Mouse (Mus musculus) lung, postnatal 10 days (tissue): ENCODE results near the gene Slc35f4.

Experiments
- DNase-seq: peaks from one replicate; pipeline ENCODE4 v3.0.0; 2021

Slc35f4 gene

DNA sequence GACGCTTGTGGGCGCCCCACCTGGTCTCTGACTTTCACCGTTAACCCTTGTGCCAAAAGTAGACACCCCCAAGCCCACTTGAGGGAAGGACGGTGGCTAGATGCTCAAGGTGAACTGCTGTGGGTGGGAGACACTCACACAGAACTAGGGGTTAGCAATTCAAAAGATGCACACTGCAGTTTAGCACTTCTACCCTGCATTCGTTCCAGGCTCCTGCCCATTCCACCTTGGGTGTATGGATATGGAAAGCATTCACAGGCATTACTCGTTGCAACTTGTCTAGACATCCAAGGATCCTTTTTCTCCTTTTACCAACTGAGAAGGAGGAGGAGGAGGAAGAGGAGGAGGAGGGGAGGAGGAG lies at the start of gene Slc35f4:
Slc35f4 (minus strand) TSS at position 116 of the 361 bp plus-strand sequence.
- no peak for DNase-seq

GRCm38 (mm10) chr14:49568369-49568768 lies 42.5 kb upstream of the Slc35f4 start:
- DNase-seq: no peak

DNA sequence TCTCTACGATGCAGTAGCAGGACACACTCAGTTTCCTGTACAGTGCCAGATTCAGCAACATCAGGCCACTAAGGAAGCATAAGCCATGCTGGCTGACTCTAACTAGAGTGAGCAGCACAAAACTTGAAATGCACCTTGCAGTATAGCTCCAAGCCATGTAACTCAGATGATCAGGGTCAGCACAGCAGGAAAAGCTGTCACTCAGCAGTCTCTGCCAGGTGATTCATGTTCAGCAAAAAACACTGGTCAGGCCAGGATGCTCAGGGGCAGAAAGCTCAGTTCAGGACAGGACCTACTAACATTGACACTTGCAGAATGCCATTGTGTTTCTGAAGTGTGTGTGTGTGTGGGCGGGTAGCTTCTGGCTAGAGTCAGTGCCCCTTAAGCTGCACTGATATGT lies 34.9 kb upstream of the Slc35f4 start:
- no peak for DNase-seq

DNA sequence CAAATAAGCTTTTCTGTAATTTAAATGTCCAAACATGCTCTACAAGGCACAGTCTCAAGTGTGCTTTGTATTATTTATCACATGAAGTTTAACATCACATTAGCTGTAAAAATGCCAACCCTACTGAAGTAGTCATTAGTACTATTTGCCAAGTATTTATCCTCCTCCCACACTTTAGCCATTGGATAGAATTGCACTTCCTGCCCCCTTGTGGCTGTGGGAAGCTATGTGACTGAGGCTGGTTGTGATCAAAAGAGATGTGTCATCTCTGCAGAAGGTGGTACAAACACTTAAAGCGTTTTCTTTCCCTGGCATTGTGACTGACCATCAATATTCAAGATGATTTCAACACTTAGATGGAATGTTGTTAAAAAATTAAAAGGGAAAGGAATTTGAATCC lies 14.3 kb upstream of the Slc35f4 start:
- peak; percentile 15 for DNase-seq

GRCm38 (mm10) chr14:49525176-49525930 lies 493 bp downstream of the Slc35f4 start:
- peak; percentile 69 for DNase-seq

GRCm38 (mm10) chr14:49524665-49525064 lies 1.2 kb downstream of the Slc35f4 start:
- DNase-seq: no peak

DNA sequence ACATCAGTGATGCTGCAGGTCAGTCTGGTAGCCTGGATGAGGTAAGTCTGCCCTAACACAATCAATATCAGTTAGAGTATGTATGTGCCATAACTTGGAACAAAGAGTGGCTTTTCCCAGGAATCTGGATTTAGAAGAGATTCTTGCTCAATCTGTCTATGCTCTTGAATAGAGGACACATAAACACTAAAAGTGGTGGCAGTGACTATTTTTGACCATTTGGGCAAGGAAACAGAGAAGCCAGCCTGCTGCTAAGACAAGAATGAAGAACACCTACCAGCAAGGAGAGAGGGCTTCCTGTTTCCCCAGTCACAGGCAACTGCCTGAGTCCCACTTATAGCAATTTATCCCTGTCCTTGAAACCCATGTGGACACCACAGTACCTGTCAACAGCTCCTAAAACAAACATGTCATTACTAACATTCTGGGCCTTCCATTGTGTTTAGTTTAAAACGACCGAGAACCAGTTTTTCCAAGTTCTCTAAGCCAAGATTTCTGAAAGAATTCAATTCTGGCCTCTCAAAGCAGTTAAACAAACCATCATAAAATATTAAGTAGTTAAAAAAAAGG lies 10.7 kb downstream of the Slc35f4 start:
- DNase-seq: no peak

DNA sequence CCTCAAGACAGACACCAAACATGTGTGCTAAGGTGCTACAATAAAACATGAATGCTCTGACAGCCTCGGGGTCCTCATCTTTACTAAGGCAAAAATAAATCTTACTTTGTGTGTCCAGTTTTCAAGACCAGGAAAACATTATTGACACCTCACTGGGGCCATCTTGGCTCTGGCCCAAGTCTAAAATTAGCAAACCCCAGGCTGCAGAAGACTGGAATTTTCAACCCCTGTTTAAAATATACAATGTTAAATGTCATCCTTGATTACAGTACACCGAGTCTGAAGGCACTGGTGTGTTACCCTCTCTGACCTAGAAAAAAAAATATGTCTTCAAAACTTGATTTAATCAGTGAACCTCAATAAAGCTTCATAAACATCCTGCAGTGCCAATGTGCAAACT lies 11.7 kb downstream of the Slc35f4 start:
- DNase-seq: no peak

- no peak for DNase-seq
Measured at GRCm38 (mm10) chr14:49495192-49495591, 30.7 kb downstream of the Slc35f4 start.

DNA sequence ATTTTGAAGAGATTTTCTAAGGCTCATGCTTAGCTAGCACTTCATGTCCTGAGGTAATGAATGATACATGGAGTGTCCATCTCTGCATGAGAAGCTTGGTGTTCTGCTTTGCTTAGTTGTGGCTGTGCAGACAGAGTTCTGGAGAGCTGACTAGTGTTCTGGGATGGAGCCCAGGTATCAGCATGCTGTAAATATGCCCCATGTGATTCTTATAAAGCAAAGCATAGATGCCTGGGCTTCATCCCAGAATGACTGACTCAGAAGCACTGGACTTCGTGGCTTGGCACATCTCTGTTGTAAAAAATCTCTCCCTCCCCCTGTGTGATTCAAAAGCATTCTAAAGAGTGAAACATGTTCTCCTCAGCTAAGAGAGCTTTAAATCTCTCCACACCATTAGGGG lies 32.1 kb downstream of the Slc35f4 start:
- no peak for DNase-seq

DNA sequence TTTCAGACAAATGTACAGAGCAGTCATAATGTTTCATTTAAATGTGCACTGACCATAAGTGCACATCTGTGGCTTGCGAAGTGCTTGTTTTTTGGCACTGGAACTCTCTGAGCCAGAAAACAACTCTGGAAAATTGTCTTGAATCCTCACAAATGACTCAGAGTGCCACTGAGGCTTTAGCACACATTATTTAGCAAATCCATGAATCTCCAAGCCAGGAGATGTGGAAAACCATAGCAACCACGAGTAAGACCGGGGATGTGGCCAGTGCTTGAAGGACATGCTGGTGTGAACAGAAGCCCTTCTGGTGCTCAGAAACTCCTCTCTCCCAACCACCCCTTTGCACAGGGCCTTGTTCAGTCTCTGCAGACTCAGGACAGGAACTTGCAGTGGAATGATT lies 33.3 kb downstream of the Slc35f4 start:
- no peak for DNase-seq

DNA sequence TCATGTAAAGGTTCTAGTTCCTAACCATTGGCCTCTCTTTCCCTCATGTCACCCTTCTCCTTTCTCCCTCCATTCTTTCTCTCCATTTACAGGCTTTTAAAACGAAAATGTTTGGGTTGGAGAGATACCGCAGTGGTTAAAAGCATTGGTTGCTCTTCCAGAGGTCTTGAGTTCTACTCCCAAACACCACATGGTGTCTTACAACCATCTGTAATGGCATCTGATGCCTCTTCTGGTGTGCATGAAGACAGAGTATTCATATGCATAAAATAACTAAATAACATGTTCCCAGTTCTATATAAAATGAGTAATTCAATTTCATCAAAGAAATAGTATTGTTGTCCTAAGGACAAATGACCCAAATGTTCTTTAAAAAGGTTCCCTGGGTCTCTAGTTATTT lies 49.2 kb downstream of the Slc35f4 start:
- no peak for DNase-seq

- DNase-seq: no peak
Measured at GRCm38 (mm10) chr14:49461761-49462160, 64.1 kb downstream of the Slc35f4 start.

GRCm38 (mm10) chr14:49460799-49461198 lies 65.0 kb downstream of the Slc35f4 start:
- no peak for DNase-seq

DNA sequence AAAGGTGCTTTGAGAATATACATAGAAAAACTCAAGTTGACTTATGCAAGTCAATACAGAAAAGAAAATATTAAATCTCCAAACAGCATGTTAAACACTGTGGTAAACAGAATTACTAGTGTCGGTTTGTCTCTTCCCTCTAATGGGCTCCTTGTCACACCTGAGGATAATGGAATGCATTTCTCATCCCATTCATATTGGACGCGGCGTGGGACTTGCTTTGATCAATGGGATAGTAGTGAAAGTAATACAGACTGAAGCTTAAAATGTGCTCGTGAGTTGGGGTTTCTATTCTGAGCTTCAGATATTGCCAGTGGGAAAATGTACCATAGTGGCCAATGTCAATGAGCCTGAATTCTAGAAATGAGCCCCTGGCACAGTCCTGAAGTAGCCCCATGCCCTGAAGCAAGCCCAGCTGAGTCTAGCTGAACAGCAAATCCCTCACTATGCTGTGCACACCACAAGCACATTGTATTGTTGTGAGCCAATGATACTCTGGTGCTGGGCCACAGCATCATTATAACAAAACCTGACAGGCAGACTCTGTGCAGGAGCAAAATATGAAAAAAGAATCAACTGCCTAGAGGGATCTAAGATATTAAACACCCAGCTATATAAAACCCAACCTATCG lies 71.4 kb downstream of the Slc35f4 start:
- no peak for DNase-seq

DNA sequence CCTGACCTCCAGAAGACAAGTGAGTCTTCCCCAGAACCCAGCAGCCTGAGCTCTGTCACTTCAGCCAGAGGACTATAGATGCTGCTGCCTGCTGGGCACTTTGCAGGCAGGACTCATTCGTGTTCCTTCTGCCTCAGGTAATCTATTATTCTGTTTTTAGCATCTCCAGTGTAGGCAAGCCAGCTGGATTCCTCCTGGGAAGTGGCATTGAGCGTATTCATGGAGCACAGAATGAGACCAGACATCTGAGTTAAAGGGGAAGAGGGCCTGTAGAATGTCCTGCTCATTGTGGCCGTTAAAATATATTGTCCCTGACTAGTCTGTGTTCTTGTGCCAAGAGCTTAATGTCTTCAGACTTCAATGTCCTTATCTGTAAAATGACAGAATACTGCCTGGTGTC lies 72.1 kb downstream of the Slc35f4 start:
- DNase-seq: no peak

- peak; percentile 2 for DNase-seq
Measured at GRCm38 (mm10) chr14:49447669-49448068, 78.2 kb downstream of the Slc35f4 start.

GRCm38 (mm10) chr14:49446461-49446860 lies 79.4 kb downstream of the Slc35f4 start:
- DNase-seq: no peak

GRCm38 (mm10) chr14:49436811-49437210 lies 89.0 kb downstream of the Slc35f4 start:
- no peak for DNase-seq

DNA sequence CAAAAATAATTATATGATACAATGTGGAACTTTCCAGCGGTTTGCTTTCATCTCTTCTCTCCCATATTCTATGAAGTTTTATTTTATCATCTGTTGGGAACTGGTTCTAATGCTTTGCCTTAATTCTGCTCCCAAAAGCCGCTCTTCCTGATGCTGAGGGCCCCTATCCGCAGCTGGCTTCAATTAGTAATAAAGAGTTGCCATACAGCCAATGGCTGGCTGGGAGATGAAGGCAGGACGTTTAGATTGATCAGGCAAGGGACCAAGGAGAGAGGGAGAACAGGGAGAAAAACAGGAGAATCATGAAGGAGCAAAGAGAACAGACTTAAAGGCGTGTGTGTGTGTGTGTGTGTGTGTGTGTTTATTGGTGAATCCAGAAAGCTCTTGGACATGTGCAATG lies 94.0 kb downstream of the Slc35f4 start:
- DNase-seq: no peak

- DNase-seq: no peak
Measured at GRCm38 (mm10) chr14:49392482-49392881, 133.4 kb downstream of the Slc35f4 start.

DNA sequence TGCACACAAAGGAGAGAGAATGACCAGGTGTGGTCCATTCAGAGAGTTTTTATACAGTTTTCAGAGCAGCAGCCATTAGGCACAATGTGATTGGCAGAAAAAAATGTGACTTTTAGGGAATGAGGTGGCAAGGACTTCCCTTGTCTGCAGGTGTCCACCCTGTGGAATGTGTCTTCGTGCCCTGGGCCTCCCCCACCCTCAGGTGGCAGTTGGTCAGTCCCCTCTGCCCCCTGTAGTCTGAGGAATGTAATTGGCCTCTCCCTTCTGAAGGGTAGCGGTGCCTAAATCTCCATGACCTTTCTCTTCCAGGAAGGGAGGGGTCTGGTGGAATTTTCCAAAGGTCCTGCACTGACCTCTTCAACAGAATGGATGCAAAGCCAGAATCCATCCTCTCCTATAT lies 163.7 kb downstream of the Slc35f4 start:
- DNase-seq: no peak

GRCm38 (mm10) chr14:49355561-49355960 lies 170.3 kb downstream of the Slc35f4 start:
- no peak for DNase-seq

GRCm38 (mm10) chr14:49348897-49349250 lies 177.0 kb downstream of the Slc35f4 start:
- peak; percentile 42 for DNase-seq
